Mouse (Mus musculus) limb, embryonic 14.5 days (tissue): Measurements from ENCODE around the gene Lsamp. TPM values are rescaled to one million over a fixed set of nuclear protein-coding genes. Genes with fewer than 3 reads are reported as not detected.
A peak's percentile ranks its signal among the peaks of the same experiment; 100 is the strongest.

ENCODE experiments used
- ATAC-seq: fragments of 200-750 bp; cut with Nextera tagmentation; 2 replicates; pipeline ENCODE4 v1.8.0; 2017; ENCODE audit warnings: low read depth, moderate number of reproducible peaks, moderate TSS enrichment; ENCODE audit not compliant: low FRiP score
- DNase-seq: peaks from one replicate; pipeline ENCODE4 v3.0.0-alpha.2; 2015; ENCODE audit warnings: low spot score
- H3K27ac ChIP-seq: fragments of 300-500 bp; sonication (generic); replicated peaks from 2 replicates; pipeline ENCODE4 v1.5.1; 2014; ENCODE audit warnings: low read depth, mild to moderate bottlenecking, low read length, moderate library complexity, mixed read lengths
- H3K27me3 ChIP-seq: fragments of 300-500 bp; sonication (generic); 2 replicates; pipeline ENCODE4 v1.6.1; 2014; ENCODE audit warnings: low read length, mixed read lengths; ENCODE audit not compliant: control insufficient read depth, insufficient read depth
- H3K36me3 ChIP-seq: fragments of 300-500 bp; sonication (generic); 2 replicates; pipeline ENCODE4 v1.6.1; 2014; ENCODE audit warnings: mild to moderate bottlenecking, low read length, moderate library complexity, mixed read lengths; ENCODE audit not compliant: control insufficient read depth, insufficient read depth
- H3K4me1 ChIP-seq: fragments of 300-500 bp; sonication (generic); 2 replicates; pipeline ENCODE4 v1.6.1; 2014; ENCODE audit warnings: antibody characterized with exemption, low read length, mixed read lengths; ENCODE audit not compliant: control insufficient read depth, insufficient read depth
- H3K4me2 ChIP-seq: fragments of 300-500 bp; sonication (generic); replicated peaks from 2 replicates; pipeline ENCODE4 v1.6.1; 2014; ENCODE audit warnings: low read depth, mild to moderate bottlenecking, low read length, moderate library complexity; ENCODE audit not compliant: severe bottlenecking
- H3K4me3 ChIP-seq: fragments of 300-500 bp; sonication (generic); replicated peaks from 2 replicates; pipeline ENCODE4 v1.5.1; 2014; ENCODE audit warnings: low read length
- H3K9ac ChIP-seq: fragments of 300-500 bp; sonication (generic); 2 replicates; pipeline ENCODE4 v1.6.1; 2014; ENCODE audit warnings: mild to moderate bottlenecking, low read depth, low read length, moderate library complexity; ENCODE audit not compliant: severe bottlenecking
- H3K9me3 ChIP-seq: fragments of 300-500 bp; sonication (generic); 2 replicates; pipeline ENCODE4 v1.6.1; 2016; ENCODE audit warnings: low read length; ENCODE audit not compliant: control insufficient read depth
- POLR2A ChIP-seq: fragments of 200-500 bp; IDR thresholded peaks from 2 replicates; pipeline ENCODE4 v1.8.0; 2012; ENCODE audit warnings: inconsistent platforms, mild to moderate bottlenecking, moderate library complexity, borderline replicate concordance; ENCODE audit not compliant: insufficient read depth, insufficient read length; ENCODE audit errors: extremely low read depth
- WGBS: fragments of 180-500 bp; shearing (Covaris S2); extraction: QIAGEN DNeasy Blood & Tissue Kit; methylation state at CpG from one replicate; pipeline ENCODE4 v1.1.7; 2014; 5-methylcytosine and 5-hydroxymethylcytosine counted together
- polyA plus RNA-seq, 2 experiments: library from polyadenylated mRNA; depleted of rRNA in 1 of 2; stranded (reverse) in 1 of 2; unstranded in 1 of 2; fragments of >200 nt; fragmentation: Nextera tagmentation in 1 of 2; extraction: Ambion mirVana in 1 of 2; gene quantifications; 2 replicates each; pipeline versions ENCODE4 v1.2.1 to v1.2.3; 2012 to 2014

Gene Lsamp
- polyA plus RNA-seq, 2 experiments = 5.3 to 11.8 TPM

DNA sequence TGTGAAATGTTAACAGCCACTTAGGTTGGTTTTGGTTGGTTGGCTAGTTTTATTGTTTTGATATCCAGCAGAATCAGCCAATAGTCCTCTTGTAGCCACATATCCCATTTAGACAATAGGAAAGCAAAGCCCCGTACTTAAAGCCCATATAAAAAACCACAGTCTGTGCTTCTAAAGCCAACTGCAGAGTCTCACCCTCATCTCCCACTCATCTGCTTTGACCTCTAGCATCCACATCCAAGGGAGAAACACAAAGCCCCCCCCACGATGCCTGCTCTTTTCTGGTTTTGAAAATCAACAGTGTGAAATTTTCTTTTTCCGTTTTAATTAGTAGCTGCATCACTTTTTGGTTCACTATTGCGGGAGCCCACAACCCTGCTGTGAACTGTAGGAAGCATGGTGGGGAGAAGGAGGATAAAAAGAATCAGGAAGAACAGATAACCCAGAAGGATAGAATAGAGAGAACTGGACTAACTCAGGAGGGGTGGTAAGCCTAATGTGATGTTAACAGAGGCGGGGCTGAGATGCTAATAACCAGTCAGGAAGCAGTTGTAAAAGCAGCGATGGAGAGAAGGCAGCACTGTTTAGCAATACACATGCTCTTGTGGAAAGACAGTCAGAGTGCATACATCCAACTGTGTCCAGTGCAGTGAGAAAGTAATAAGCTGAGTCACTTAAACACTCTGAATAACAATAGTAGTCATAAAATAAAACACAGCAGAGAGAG lies 2165.2 kb downstream of the Lsamp start:
- DNase-seq (no peak), ATAC-seq (no peak)
- H3K9ac ChIP-seq = no peak overlapping the region
- H3K4me3 ChIP-seq = no peak overlapping the region
- no peak overlapping the region for H3K27ac ChIP-seq
- no peaks in the 10 kb centered on the region for H3K36me3 ChIP-seq
- no peak for TF ChIP-seq POLR2A
- H3K4me2 ChIP-seq = no peak overlapping the region
- H3K27me3 ChIP-seq = no peaks in the 10 kb centered on the region
- 0 out of 2 replicates have a peak, but pooled peaks cover 3% of the 10 kb centered on the region for H3K4me1 ChIP-seq
- H3K9me3 ChIP-seq = no peaks in the 10 kb centered on the region
- WGBS = 59% methylated on average over 6 of the region's 6 CpGs

DNA sequence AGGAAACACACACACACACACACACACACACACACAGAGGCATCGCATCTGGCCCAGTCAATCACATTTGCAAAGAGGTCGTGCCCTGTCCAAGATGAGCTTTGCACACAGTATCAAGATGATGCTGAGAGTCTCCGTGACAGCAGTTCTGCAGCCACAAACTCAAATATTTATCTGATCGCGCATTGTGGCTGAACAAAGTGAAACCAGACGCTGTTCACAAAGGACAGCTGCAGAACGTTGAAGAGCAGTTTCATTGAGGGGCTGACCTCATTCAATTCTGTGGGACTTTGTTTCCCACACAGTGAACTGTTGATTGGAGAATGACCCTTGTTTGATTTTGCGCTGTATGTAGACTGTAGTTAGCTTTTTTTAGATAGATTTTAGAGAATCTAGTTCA lies 2168.5 kb downstream of the Lsamp start:
- H3K4me2 ChIP-seq = no peak overlapping the region
- peak; percentile 45 for DNase-seq
- ATAC-seq = peak; percentile 89

DNA sequence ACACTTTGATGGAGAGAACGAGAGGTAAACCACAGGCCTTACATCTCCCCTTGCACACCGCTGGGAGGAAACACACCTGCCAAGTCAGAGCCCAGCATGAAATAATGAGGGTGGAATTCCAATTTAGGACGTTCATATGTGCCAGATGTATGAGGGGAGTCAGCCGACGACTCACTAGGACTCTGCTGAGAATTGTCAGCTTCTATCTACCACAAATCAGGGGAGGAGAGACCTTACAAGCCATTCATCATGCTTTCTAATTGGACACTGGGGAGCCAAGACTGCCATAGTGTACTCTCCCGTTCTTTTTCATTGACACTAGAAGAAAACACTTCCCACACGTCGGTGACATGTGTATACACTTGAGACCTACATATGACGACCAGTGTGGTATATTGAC lies 2173.7 kb downstream of the Lsamp start:
- no peak for DNase-seq
- no peak overlapping the region for H3K27ac ChIP-seq
- H3K36me3 ChIP-seq = no peaks in the 10 kb centered on the region
- no peak for ATAC-seq
- TF ChIP-seq POLR2A = no peak
- 0 out of 2 replicates have a peak, but pooled peaks cover 3% of the 10 kb centered on the region for H3K4me1 ChIP-seq
- H3K27me3 ChIP-seq = no peaks in the 10 kb centered on the region
- 39% methylated on average over 9 of the region's 9 CpGs for WGBS
- no peak overlapping the region for H3K9ac ChIP-seq
- no peaks in the 10 kb centered on the region for H3K9me3 ChIP-seq
- no peak overlapping the region for H3K4me2 ChIP-seq
- no peak overlapping the region for H3K4me3 ChIP-seq

More for the DNA sequence above, 2168.5 kb downstream of the Lsamp start:
- Histone ChIP-seq H3K4me3 (no peak overlapping the region), H3K36me3 (no peaks in the 10 kb centered on the region), H3K4me1 (0 out of 2 replicates have a peak, but pooled peaks cover 5% of the 10 kb centered on the region), H3K27ac (no peak overlapping the region), H3K9ac (no peak overlapping the region), H3K27me3 (no peaks in the 10 kb centered on the region), H3K9me3 (no peaks in the 10 kb centered on the region)
- WGBS = 43% methylated on average over 8 of the region's 8 CpGs
- no peak for TF ChIP-seq POLR2A

DNA sequence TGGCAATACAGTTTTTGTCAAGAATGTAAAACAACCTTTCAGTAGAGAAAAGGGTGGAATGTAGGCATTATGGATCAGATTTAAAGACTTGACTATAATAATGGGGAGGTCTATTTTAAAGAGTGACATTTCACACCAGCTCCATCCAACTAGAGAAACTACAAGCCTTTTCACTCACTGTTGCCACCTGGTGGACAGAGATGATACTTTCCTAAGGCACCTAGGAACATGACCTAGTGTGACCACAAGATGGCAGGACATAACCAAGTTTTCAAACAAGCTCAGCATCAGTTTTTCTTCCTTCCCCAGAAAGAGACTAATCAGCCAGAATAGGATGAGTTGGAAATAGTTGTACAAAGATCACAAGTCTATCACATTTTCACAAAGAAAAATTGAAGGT lies 2180.8 kb downstream of the Lsamp start:
- no peak overlapping the region for H3K9ac ChIP-seq
- no peak overlapping the region for H3K4me3 ChIP-seq
- no peaks in the 10 kb centered on the region for H3K9me3 ChIP-seq
- H3K4me2 ChIP-seq = no peak overlapping the region
- ATAC-seq (no peak), DNase-seq (peak; percentile 88)
- no peak for TF ChIP-seq POLR2A
- H3K4me1 ChIP-seq = no peaks in the 10 kb centered on the region
- no peaks in the 10 kb centered on the region for H3K36me3 ChIP-seq
- no peaks in the 10 kb centered on the region for H3K27me3 ChIP-seq
- H3K27ac ChIP-seq = no peak overlapping the region

DNA sequence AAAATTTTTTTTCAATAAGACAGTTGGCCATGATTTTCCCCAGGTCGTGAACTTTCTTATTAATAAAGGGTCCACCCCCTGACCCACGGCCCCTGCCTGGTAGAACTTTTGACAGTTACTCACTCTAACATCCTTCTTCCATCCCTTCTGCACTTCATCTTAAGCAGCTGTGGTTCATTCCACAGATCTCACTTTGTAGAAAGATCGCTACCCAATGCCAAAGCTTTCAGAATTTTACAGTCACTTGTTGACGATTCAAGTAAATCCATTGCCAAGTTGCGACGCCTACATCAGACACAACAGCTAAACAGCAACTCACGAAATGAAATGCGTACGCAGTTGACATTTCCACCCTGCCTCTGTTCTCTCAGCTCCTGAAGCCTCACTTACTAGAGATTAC lies 2184.1 kb downstream of the Lsamp start:
- no peak overlapping the region for H3K27ac ChIP-seq
- H3K4me2 ChIP-seq = no peak overlapping the region
- no peak for TF ChIP-seq POLR2A
- no peak overlapping the region for H3K9ac ChIP-seq
- H3K4me3 ChIP-seq = no peak overlapping the region
- no peaks in the 10 kb centered on the region for H3K4me1 ChIP-seq
- no peaks in the 10 kb centered on the region for H3K36me3 ChIP-seq
- ATAC-seq (no peak), DNase-seq (no peak)
- H3K27me3 ChIP-seq = no peaks in the 10 kb centered on the region
- 84% methylated on average over 9 of the region's 9 CpGs for WGBS
- H3K9me3 ChIP-seq = no peaks in the 10 kb centered on the region
